In genomic region chr10:122051831-122052230, GRCm38 (mm10) we compare ENCODE assay signal across 9 mouse cellular contexts. TPM values are rescaled to one million over a fixed set of nuclear protein-coding genes. Genes with fewer than 3 reads are reported as not detected.
DNase-seq lines count a peak whose midpoint lies in the region; ATAC-seq and TF ChIP-seq lines count a peak whose summit lies in the region.
"Had no signal": no experiment of that assay in that cellular context is flagged by ENCODE, and none has a peak within 500 bp of the region (broad histone marks: within the 10 kb centered on the region; RNA-seq: fewer than 3 reads in every experiment).

No protein-coding gene starts in this region.

- no peak overlapping the region for H3K27ac ChIP-seq in heart, embryonic 11.5 days (ENCODE audit: low read depth, low read length)
- no peak overlapping the region for H3K27ac ChIP-seq in heart, postnatal 0 days (ENCODE audit: low read depth)
- no peak overlapping the region for H3K27ac ChIP-seq in left cerebral cortex, adult 2 months
- no peak overlapping the region for H3K27ac ChIP-seq in stomach, postnatal 0 days (replicated peaks)
- H3K27ac ChIP-seq: neural tube, embryonic 13.5 days had no signal

- intact Hi-C loops in left cerebral cortex, adult 2 months (cut with DNase I), result loop anchor here (1.0 to 5.0 kb wide), 5 partner anchors 220 to 411 kb away; partner anchors contain the start of gene D930020B18Rik

- no peaks in the 10 kb centered on the region for H3K9me3 ChIP-seq in heart, embryonic 11.5 days (replicated peaks; ENCODE audit: control insufficient read depth, low read length)
- no peaks in the 10 kb centered on the region for H3K9me3 ChIP-seq in heart, postnatal 0 days (replicated peaks; ENCODE audit: control insufficient read depth, low read length)
- H3K9me3 ChIP-seq in stomach, postnatal 0 days (ENCODE audit: control insufficient read depth, low read length), result no peaks in the 10 kb centered on the region
- H3K9me3 ChIP-seq: neural tube, embryonic 13.5 days had no signal

- no peaks in the 10 kb centered on the region for H3K4me1 ChIP-seq in heart, embryonic 11.5 days (ENCODE audit: control insufficient read depth, insufficient read depth, low read length)
- no peaks in the 10 kb centered on the region for H3K4me1 ChIP-seq in heart, postnatal 0 days (ENCODE audit: control insufficient read depth, insufficient read depth)
- H3K4me1 ChIP-seq in stomach, postnatal 0 days (replicated peaks; ENCODE audit: control insufficient read depth, insufficient read depth), result no peaks in the 10 kb centered on the region
- H3K4me1 ChIP-seq: neural tube, embryonic 13.5 days had no signal

- 34% methylated on average over 6 of the region's 6 CpGs for WGBS in heart, embryonic 11.5 days (ENCODE audit: insufficient replicate concordance)
- 18% methylated on average over 6 of the region's 6 CpGs for WGBS in heart, postnatal 0 days
- 28% methylated on average over 6 of the region's 6 CpGs for WGBS in stomach, postnatal 0 days

- ATAC-seq in heart, embryonic 11.5 days (replicated peaks; ENCODE audit: insufficient number of reproducible peaks, low FRiP score, low TSS enrichment), result no peak
- ATAC-seq in heart, postnatal 0 days (ENCODE audit: insufficient read depth, low read depth), result no peak
- peak; percentile 78 for ATAC-seq in monocyte, adult 5-6 weeks (replicated peaks; ENCODE audit: insufficient number of reproducible peaks, low FRiP score, low TSS enrichment, poor library complexity, severe bottlenecking)
- peak; percentile 15; the same call in 1 of the 2 replicates for ATAC-seq in stomach, postnatal 0 days (ENCODE audit: low FRiP score, low TSS enrichment)

- H3K9ac ChIP-seq in heart, embryonic 11.5 days (ENCODE audit: low read depth, low read length), result no peak overlapping the region
- no peak overlapping the region for H3K9ac ChIP-seq in heart, postnatal 0 days (replicated peaks; ENCODE audit: low read depth, low read length)
- H3K9ac ChIP-seq in stomach, postnatal 0 days (ENCODE audit: low read length), result no peak overlapping the region
- H3K9ac ChIP-seq: neural tube, embryonic 13.5 days had no signal

- no peak for TF ChIP-seq EP300 in heart, postnatal 0 days (IDR thresholded peaks at IDR 0.05; ENCODE audit: low read depth)
- TF ChIP-seq EP300 in stomach, postnatal 0 days (optimal IDR thresholded peaks at IDR 0.05), result no peak

- H3K27me3 ChIP-seq in heart, embryonic 11.5 days (ENCODE audit: control insufficient read depth, insufficient read depth, low read length), result peaks cover 11% of the 10 kb centered on the region; the same call in 1 of the 2 replicates
- peaks cover 20% of the 10 kb centered on the region; the same call in 1 of the 2 replicates for H3K27me3 ChIP-seq in heart, postnatal 0 days (ENCODE audit: control insufficient read depth, insufficient read depth, low read length)
- no peaks in the 10 kb centered on the region for H3K27me3 ChIP-seq in stomach, postnatal 0 days (ENCODE audit: control insufficient read depth, insufficient read depth, low read length)
- H3K27me3 ChIP-seq: neural tube, embryonic 13.5 days had no signal

- no peak overlapping the region for H3K4me2 ChIP-seq in heart, embryonic 11.5 days
- no peak overlapping the region for H3K4me2 ChIP-seq in heart, postnatal 0 days (ENCODE audit: low read depth, low read length)
- H3K4me2 ChIP-seq in stomach, postnatal 0 days (replicated peaks; ENCODE audit: low read depth), result no peak overlapping the region
- H3K4me2 ChIP-seq: neural tube, embryonic 13.5 days had no signal

- DNase-seq in heart, adult 11 months, result peak; percentile 96
- peak; percentile 76 to 96 for DNase-seq in adrenal gland, adult (ENCODE audit: inconsistent age in 2 of 2, low spot score in 1 of 2)
- peak; percentile 90 for DNase-seq in embryo, embryonic 10.5 days (ENCODE audit: low spot score)
- DNase-seq in heart, postnatal 0 days (ENCODE audit: low spot score), result peak; percentile 73
- peak; percentile 81 to 91 for DNase-seq in left cerebral cortex, adult 2 months (ENCODE audit: extremely low spot score in 1 of 2, low spot score in 2 of 2)
- DNase-seq in stomach, postnatal 0 days (ENCODE audit: low spot score), result peak; percentile 86

- TF ChIP-seq CTCF in heart, postnatal 0 days (IDR thresholded peaks at IDR 0.05; ENCODE audit: low read depth), result peak; percentile 100
- no peak; the same call in none of the 2 replicates for TF ChIP-seq CTCF in left cerebral cortex, adult 2 months (IDR thresholded peaks at IDR 0.05)
- TF ChIP-seq CTCF in stomach, postnatal 0 days (IDR thresholded peaks at IDR 0.05; ENCODE audit: low read depth), result peak; percentile 100

- no peaks in the 10 kb centered on the region for H3K36me3 ChIP-seq in heart, embryonic 11.5 days (ENCODE audit: control insufficient read depth, insufficient read depth, low read length)
- H3K36me3 ChIP-seq in heart, postnatal 0 days (replicated peaks; ENCODE audit: control insufficient read depth, insufficient read depth, low read length), result no peaks in the 10 kb centered on the region
- no peaks in the 10 kb centered on the region for H3K36me3 ChIP-seq in stomach, postnatal 0 days (ENCODE audit: control insufficient read depth, insufficient read depth, low read length)
- H3K36me3 ChIP-seq: neural tube, embryonic 13.5 days had no signal

- H3K4me3 ChIP-seq in heart, embryonic 11.5 days (ENCODE audit: low read depth, low read length), result no peak overlapping the region
- no peak overlapping the region for H3K4me3 ChIP-seq in heart, postnatal 0 days (ENCODE audit: low read depth, low read length)
- H3K4me3 ChIP-seq in left cerebral cortex, adult 2 months, result no peak overlapping the region
- H3K4me3 ChIP-seq in stomach, postnatal 0 days (ENCODE audit: low read depth, low read length), result no peak overlapping the region
- H3K4me3 ChIP-seq: neural tube, embryonic 13.5 days had no signal

RNA-seq across cellular contexts. Expression of gene Srgap1, which starts 4.7 kb away (rescaled TPM):
- polyA plus RNA-seq in heart, embryonic 11.5 days (2014; fragmentation: Nextera tagmentation; extraction: Ambion mirVana), result 3.3 and 8.2 TPM in 2 replicates
- 3.4 and 4.0 TPM in 2 replicates for total RNA-seq in heart, postnatal 0 days (2014; rRNA removed; ENCODE audit: low replicate concordance)
- 4.9 and 5.0 TPM in 2 replicates for polyA plus RNA-seq in heart, postnatal 0 days (2015; fragmentation: Nextera tagmentation; extraction: Ambion mirVana)
- total RNA-seq in left cerebral cortex, adult 2 months (2021), result 10 to 100 TPM in 1 of 2 experiments, 1 to 10 TPM in 1; 7.6 to 11.7 TPM
- total RNA-seq in monocyte, adult 5-6 weeks (2017), result 0.10 TPM in 1 of 3 replicates, not detected in the others
- polyA plus RNA-seq in stomach, postnatal 0 days (2015; fragmentation: Nextera tagmentation; extraction: Ambion mirVana), result 4.6 and 5.2 TPM in 2 replicates

RNA-seq across cellular contexts. Expression of gene Rxylt1, which starts 45.3 kb away (rescaled TPM):
- 38.9 and 42.7 TPM in 2 replicates for polyA plus RNA-seq in heart, embryonic 11.5 days (2014; fragmentation: Nextera tagmentation; extraction: Ambion mirVana)
- total RNA-seq in heart, postnatal 0 days (2014; rRNA removed; ENCODE audit: low replicate concordance), result 13.2 and 30.0 TPM in 2 replicates
- polyA plus RNA-seq in heart, postnatal 0 days (2015; fragmentation: Nextera tagmentation; extraction: Ambion mirVana), result 48.7 and 48.9 TPM in 2 replicates
- 10 to 100 TPM; 34.1 to 48.1 TPM for total RNA-seq in left cerebral cortex, adult 2 months (2021)
- total RNA-seq in monocyte, adult 5-6 weeks (2017), result 34.3 to 84.2 TPM (median 40.7 TPM) in 3 replicates
- polyA plus RNA-seq in stomach, postnatal 0 days (2015; fragmentation: Nextera tagmentation; extraction: Ambion mirVana), result 45.8 and 46.1 TPM in 2 replicates

Comparison
In these comparisons a context has a peak if more than half of its experiments do, and no peak if none do; other contexts are left out.
1. ATAC-seq: peak in monocyte, adult 5-6 weeks (single experiment) and stomach, postnatal 0 days (single experiment); none in heart, embryonic 11.5 days (single experiment) and heart, postnatal 0 days (single experiment).
2. Peak in every context shown above with its lines, with median percentiles within 50 percentile points of each other: DNase-seq.